Mouse (Mus musculus) NIH3T3 (cell line): ENCODE results near the gene Fam135a.

Experiments used
- DNase-seq: peaks from one replicate; pipeline ENCODE4 v3.0.0-alpha.2; 2012; ENCODE audit warnings: low read depth

Fam135a gene

DNA sequence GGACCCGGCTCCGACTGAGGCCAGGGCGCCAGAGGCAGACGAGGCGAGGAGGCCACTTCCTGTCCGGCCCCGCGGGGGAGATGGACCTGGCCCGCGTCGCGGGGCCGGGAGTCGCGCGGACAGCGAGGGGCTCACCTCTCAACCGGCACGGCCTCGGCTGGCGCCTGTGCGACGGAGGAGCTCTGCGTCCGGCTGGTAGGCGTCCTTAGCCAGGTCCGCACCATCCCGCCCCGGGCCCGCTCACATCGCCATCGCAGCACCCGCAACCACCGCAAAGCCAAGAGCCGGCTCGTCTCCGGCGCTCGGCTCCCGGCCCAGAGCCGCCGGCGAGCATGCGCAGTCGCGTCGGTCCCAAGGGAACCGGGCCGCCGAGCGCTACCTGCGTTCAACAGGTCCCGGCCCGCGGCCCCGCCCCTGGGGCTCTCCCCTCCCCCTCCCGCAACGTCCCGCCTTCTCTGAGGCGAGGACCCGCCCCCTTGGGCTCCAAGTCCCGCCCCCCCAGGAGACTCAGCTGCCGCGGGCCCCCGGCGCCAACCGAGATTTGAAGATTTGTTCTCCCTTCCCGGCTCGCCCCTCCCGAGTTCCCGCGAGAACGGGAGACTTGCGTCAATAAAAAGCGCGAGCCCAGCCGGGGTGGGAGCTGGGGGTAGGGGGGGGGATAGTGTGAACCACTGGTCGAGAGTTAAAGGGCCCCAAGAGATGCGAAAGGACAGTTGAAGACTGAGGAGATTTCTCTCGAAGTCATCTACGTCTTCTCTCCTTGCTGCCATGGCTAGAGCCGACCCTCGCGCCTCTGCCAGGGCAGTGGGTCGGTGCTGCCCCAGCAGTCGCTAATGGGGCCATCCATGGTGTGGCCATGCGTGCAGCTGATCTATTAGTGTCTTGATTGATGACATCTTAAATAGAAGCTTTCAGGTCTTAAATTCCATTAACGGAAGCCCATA, at the start of gene Fam135a:
Gene Fam135a (minus strand): TSS at position 416 of the 944 bp plus-strand sequence.
- DNase-seq, result peak; percentile 99

GRCm38 (mm10) chr1:24143504-24143903, 43.4 kb upstream of the Fam135a start:
- DNase-seq, result no peak

GRCm38 (mm10) chr1:24140555-24140954, 40.4 kb upstream of the Fam135a start:
- no peak for DNase-seq

DNA sequence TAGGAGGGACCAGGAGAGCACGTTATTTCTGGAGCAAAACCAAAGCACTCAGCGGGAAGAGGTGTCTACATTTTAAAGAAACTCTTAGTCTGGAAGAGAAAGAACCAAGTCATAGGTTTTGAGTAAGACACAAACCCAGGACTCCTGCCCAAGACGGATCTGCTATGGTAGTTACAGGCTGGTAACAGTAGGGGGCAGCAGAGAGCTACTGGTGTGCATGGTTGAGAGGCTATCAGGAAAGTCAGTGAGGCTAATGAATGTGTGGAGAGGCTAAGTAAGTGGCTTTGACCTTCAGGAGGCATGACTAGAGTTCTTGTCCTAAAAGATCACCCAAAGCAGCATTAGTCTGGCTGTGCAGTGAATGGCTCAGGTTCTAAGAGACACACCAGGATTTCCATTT, 37.0 kb upstream of the Fam135a start:
- DNase-seq, result peak; percentile 68

DNA sequence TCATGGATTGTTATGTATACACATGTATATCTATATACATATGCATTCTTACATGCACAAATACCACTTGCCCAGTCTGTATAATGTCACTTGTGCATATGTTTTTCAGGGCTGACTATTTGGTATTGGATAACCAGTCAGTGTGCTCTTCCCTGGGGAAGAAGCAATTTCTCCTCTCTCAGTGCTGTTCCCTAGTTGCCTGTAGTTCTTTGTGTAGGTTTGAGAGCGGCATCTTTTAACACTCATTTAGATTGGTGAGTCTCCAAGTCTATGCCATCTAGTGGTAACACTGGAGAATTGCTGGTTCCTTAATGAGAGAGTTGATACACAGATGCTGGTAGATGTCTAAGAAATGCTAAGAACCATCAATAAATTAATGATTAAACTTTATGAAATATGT, 34.7 kb upstream of the Fam135a start:
- DNase-seq, result peak; percentile 66

DNA sequence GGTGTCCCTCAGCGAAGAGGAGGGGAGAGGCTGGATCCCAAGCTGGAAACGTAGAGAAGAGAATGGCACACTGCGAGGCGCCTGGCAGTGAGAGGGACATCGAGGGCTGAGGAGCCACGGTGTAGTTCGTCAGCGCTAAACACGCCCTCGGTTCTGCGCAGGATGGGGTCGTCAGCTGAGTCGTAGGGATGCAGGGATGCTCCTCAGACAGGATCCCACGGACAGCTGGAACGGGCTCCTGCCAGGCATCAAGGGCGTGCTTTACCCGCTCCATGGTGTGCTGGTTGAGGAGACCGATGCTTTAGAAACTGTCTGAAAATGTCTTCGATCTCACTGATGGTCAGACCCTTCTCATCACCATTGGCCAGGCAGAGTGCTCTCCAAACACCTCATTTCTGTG, 33.7 kb upstream of the Fam135a start:
- no peak for DNase-seq

DNA sequence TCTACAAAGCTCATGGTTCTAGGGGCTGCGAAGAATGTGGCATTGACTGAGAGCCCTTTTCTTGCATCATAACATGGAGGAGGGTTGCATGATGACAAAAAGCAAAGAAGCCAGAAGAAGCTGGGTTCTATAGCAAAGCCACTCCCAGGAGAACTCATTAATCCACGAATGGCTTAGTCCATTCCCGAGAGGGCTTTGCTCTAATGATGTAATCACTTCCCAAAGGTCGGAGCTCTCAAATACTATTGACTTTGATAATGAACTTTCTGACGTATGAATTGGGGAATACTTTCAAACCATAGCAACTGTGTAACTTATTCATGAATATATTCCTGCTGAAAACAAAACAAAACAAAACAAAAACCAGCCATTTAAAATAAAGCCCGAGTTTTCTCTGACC, 27.7 kb upstream of the Fam135a start:
- DNase-seq, result no peak

GRCm38 (mm10) chr1:24124610-24125009, 24.5 kb upstream of the Fam135a start:
- no peak for DNase-seq

- no peak for DNase-seq
Observed at GRCm38 (mm10) chr1:24122582-24122981, 22.4 kb upstream of the Fam135a start.

DNA sequence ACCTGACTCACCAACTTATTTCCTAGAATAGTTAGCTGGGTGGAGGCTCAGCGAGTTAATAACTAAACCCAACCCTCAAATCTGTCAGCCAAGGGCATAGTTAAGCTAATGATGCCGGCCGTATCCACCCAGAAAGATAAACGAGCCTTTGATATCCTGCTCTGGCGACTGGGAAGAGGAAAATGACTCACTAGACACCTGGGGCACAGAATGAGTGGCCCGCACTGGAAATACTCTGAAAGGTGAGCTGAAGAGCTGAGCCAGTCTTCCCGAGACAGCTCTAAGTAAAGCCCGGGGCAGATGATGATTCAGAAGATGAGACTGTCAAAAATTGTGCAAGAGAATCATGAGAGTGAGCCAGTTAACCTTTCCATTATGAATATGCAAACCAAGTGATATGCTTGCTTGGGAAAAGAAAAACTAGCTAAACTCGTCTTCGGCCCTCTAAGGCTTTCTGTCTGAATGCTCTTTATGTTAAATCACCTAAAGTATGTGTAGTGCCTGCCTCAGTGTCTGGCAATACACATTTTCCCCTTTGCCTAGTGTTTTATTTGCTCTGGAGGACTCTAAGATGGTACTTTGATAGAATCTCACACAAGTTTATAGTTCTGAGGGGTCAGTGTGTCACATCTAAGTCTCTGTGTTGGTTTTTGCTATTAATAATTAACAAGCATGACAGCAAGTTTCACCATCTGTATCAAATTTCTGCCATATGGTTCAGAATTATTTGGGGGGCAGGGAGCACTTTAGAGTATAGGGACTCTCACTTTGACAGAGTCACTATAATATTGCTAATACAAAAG, 8.0 kb upstream of the Fam135a start:
- peak; percentile 66 for DNase-seq

GRCm38 (mm10) chr1:24107378-24107777, 7.2 kb upstream of the Fam135a start:
- DNase-seq, result peak; percentile 57

DNA sequence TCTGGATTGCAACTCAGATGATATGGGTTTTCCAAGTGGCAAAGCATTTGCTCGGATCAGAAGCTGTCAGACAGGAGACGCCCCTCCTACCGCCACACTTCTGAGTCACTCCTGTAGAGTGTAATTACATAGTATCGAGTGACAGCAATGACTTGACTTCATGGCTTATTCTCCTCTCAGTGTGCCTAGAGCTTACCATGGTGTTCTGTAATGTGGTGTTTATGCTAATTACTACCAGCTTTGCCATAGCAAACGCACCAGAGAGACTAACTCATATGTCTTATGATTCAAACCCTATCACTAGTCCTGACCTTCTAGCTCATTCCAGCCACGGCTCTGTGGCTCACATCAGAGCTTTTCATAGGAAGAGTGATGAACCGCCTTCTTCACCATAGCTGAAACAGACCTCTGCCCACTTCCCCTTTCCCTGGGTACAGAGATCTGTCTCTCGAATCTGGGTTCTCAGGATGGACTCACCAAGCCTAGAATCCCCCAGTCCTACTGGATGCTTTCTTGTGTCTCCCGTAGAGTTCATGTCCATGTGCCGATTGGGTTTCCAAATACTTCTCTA, 2.5 kb upstream of the Fam135a start:
- peak; percentile 17 for DNase-seq

GRCm38 (mm10) chr1:24100870-24101358, 773 bp upstream of the Fam135a start:
- DNase-seq, result no peak

DNA sequence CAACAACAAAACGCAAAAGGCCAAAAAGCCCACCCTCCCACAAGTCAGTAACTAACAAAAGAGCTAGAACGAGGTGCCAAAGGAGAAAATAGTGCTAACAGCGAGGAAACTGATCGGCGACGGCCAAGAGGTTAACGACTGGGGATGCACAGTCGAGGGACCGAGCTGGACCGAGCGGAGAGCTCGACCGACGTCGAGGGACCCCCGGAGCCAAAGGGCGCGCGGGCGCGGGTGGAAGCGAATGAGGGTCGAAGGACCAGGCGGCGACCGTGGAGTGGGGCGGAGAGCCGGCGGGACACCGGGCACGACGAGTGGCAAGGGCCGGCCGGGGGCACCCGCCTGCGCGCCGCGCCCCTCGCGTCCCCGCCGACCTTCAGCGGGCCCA, 608 bp downstream of the Fam135a start:
- peak; percentile 42 for DNase-seq

DNA sequence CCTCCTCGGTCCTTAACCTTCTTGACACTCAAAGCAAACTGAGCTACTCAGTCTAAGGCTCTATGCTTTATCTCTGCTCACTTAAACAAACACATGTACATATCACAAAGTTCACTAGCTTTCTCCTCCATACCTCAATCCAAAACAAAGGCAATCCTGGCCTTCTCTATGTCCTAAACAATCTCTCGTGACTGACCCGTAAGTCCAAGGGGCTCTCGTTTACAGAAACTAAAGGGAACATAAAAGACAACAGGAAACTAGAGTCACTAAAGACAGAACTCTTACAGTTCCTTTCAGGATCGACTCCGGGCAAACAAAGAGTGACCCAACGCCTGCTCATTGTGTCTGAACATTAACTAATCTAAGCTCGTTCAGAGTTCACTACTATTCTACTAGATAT, 2.6 kb downstream of the Fam135a start:
- DNase-seq, result no peak

DNA sequence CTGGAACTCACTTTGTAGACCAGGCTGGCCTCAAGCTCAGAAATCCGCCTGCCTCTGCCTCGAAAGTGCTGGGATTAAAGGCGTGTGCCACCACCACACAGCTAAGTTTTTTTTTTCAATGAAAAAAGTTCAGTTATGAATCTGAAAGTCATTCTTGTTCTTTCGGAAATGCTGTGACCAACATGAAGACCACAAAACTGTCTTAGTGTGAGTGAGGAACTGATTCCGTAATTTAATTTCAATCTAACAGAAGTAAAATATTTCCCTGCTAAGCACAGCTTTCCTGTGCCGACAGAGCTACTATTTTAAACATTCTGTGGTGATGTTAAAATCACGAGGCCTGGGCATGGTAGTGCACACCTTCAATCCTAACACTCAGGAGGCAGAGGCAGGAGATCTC, 7.7 kb downstream of the Fam135a start:
- DNase-seq, result no peak

- no peak for DNase-seq
Observed at GRCm38 (mm10) chr1:24090603-24091002, 9.5 kb downstream of the Fam135a start.

DNA sequence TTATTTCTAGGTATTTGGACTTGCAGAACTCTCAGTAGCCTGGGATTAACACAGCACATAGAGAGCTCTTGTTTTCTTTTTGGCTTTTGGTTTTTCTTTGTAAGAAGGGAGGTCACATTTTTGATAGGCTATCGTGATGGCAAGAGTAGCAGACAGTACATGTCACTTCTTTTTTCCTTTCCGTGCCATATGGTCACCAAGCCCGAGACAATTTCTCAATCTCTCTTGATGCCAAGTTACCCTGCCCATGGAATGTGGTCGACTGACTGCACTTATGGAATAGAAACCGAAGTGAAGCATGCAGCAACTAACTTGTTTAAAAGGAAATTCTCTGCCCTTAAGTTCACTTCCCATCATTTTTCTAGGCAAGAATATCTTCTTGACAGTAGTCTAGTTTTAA, 10.0 kb downstream of the Fam135a start:
- DNase-seq, result no peak

DNA sequence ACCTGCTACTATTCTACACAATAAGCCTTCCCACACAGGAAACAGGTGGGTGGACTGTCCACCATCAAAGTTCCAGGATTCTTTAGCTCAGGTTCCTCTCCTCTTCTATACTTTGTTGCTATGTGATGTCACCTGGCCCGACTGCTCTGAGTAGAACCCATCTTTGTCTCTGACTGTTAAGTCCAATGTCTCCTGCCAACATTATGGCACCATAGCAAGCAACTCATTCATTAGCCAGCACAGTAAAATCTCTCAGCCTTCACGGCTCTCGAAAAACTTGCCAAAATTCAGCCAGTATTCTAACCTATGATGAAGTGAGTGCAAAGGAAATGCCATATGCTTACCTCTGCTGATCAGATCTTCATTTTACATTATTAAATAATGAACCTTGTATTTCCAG, 14.0 kb downstream of the Fam135a start:
- DNase-seq, result no peak

DNA sequence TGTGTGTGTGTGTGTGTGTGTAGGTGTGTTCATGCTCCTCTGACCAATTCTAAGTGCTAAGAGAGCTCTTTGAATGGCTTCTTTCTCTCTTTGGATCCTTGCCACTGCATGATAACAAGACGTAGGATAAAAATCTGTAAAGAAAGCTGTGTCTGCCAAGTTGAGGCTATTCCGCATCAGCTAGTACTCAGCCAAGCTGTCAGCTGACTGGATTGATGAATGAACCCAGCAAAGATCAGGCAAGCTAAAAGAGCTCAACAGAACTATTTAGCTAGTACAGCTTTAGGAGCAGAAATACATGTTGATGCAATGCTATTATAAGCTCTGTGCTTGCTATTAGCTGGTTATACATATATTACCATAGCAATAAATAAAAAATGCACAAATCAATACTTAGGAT, 25.7 kb downstream of the Fam135a start:
- DNase-seq, result peak; percentile 82

GRCm38 (mm10) chr1:24073386-24074248, 26.5 kb downstream of the Fam135a start:
- no peak for DNase-seq

- DNase-seq, result no peak
Observed at GRCm38 (mm10) chr1:24068830-24069229, 31.3 kb downstream of the Fam135a start.
